Mouse (Mus musculus) heart, adult 2 months (tissue): ENCODE measurements around the gene Tubg2.

Experiments used
- CTCF ChIP-seq: fragments of 200-600 bp; IDR thresholded peaks from 2 replicates; pipeline ENCODE4 v1.8.1; 2022; ENCODE audit warnings: antibody characterized with exemption, mild to moderate bottlenecking, moderate library complexity
- POLR2A ChIP-seq: fragments of 200-500 bp; IDR thresholded peaks from 2 replicates; pipeline ENCODE4 v1.6.1; 2011; ENCODE audit warnings: mild to moderate bottlenecking, low read depth, low read length, control low read depth; ENCODE audit not compliant: insufficient read depth

DNA sequence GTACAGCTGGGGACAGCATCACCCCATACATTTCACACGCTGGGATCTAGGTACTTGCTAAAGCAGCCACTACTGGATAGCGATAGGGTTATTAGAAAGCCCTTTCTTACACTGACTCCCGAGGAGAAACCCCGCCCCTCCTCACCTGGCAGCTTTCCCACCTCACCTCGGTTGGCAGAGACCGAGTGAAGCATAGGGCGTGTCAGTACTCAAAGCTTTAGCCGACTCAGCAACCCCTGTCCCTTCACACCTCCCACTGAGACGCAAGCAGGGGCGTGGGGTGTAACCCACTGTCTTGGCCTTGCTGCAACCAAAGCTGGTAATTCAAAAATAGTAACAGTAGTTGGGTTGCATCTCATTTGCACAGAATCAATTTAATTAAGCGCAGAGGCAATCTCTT lies 17.4 kb downstream of the Tubg2 start:
- TF ChIP-seq POLR2A (no peak), CTCF (no peak)
